27 mouse cellular contexts compared by ENCODE assay signal in genomic region chr9:96534256-96534655, GRCm38 (mm10). TPM values are rescaled to one million over a fixed set of nuclear protein-coding genes. Genes with fewer than 3 reads are reported as not detected.
"Had no signal": no experiment of that assay in that cellular context is flagged by ENCODE, and none has a peak within 500 bp of the region (broad histone marks: within the 10 kb centered on the region; RNA-seq: fewer than 3 reads in every experiment).

No protein-coding gene starts in this region.

- H3K36me3 ChIP-seq: midbrain, embryonic 10.5 days; midbrain, embryonic 12.5 days; neural tube, embryonic 13.5 days; neural tube, embryonic 15.5 days had no signal

- H3K9ac ChIP-seq: liver, embryonic 14.5 days; lung, embryonic 14.5 days; midbrain, embryonic 12.5 days; neural tube, embryonic 13.5 days; neural tube, embryonic 15.5 days had no signal

- H3K9me3 ChIP-seq: midbrain, embryonic 10.5 days; midbrain, embryonic 12.5 days; neural tube, embryonic 13.5 days; neural tube, embryonic 15.5 days had no signal

- H3K4me2 ChIP-seq: lung, embryonic 14.5 days; midbrain, embryonic 12.5 days; neural tube, embryonic 13.5 days; neural tube, embryonic 15.5 days had no signal

- H3K27ac ChIP-seq: liver, embryonic 14.5 days; midbrain, embryonic 10.5 days; midbrain, embryonic 12.5 days; neural tube, embryonic 13.5 days; neural tube, embryonic 15.5 days had no signal

- H3K4me3 ChIP-seq: midbrain, embryonic 10.5 days; midbrain, embryonic 12.5 days; myocyte; neural tube, embryonic 13.5 days; neural tube, embryonic 15.5 days had no signal

- H3K27me3 ChIP-seq: neural tube, embryonic 13.5 days; neural tube, embryonic 15.5 days had no signal

- ATAC-seq: midbrain, embryonic 16.5 days had no signal

- DNase-seq: lung, adult 18-20 months; lung, embryonic 14.5 days; lung, postnatal 14 days; lung, postnatal 4 days; midbrain, embryonic 14.5 days; retina, postnatal 1 day; right cerebral cortex, adult 18-20 months; right cerebral cortex, postnatal 25 days; right cerebral cortex, postnatal 4 days; spleen, adult 18-20 months; thymus, adult 18-20 months; thymus, postnatal 14 days; thymus, postnatal 36 days had no signal

RNA-seq across cellular contexts. Expression of gene Gm28729, which starts 9.2 kb away (rescaled TPM):
- total RNA-seq: megakaryocyte-erythroid progenitor cell, adult 5-6 weeks had no signal
- polyA plus RNA-seq: liver, embryonic 16.5 days; lung, embryonic 14.5 days; midbrain, embryonic 10.5 days; midbrain, embryonic 12.5 days; midbrain, embryonic 14.5 days; myocyte; neural tube, embryonic 11.5 days; neural tube, embryonic 13.5 days; neural tube, embryonic 15.5 days; small intestine, adult 2 months; stomach, embryonic 14.5 days; stomach, embryonic 16.5 days; thymus, postnatal 0 days had no signal
